Mouse (Mus musculus) bone marrow, adult 2 months (tissue): ENCODE measurements around the gene Erich6. TPM values are rescaled to one million over a fixed set of nuclear protein-coding genes. Genes with fewer than 3 reads are reported as not detected.

Source experiments
- H3K27ac ChIP-seq: fragments of 200-500 bp; 2 replicates; pipeline ENCODE4 v1.5.1; 2012; ENCODE audit warnings: low read depth, mild to moderate bottlenecking, control low read depth, inconsistent platforms, low read length; ENCODE audit not compliant: control insufficient read depth, poor library complexity, insufficient read depth
- H3K4me1 ChIP-seq: fragments of 200-500 bp; 2 replicates; pipeline ENCODE4 v1.6.1; 2011; ENCODE audit warnings: low read length; ENCODE audit not compliant: control insufficient read depth, insufficient read depth
- H3K4me3 ChIP-seq: fragments of 200-500 bp; replicated peaks from 2 replicates; pipeline ENCODE3; 2011; ENCODE audit warnings: mild to moderate bottlenecking, low read depth, low read length, control low read depth; ENCODE audit not compliant: control insufficient read depth
- CTCF ChIP-seq: fragments of 200-500 bp; IDR thresholded peaks from 2 replicates; pipeline ENCODE4 v1.5.1; 2011; ENCODE audit warnings: low read length, control low read depth; ENCODE audit not compliant: control insufficient read depth, insufficient read depth
- POLR2A ChIP-seq: fragments of 200-500 bp; IDR thresholded peaks from 2 replicates; pipeline ENCODE4 v1.6.1; 2011; ENCODE audit warnings: low read depth, mild to moderate bottlenecking, control low read depth, low read length, borderline replicate concordance; ENCODE audit not compliant: control insufficient read depth
- WGBS: fragments of 180-500 bp; shearing (Covaris S2); methylation state at CpG from one replicate; pipeline ENCODE4 v1.1.7; 2018; 5-methylcytosine and 5-hydroxymethylcytosine counted together
- polyA plus RNA-seq: library from polyadenylated mRNA; stranded (reverse); fragments of >200 nt; gene quantifications from 2 replicates; pipeline ENCODE4 v1.2.4, GENCODE M21; 2011; ENCODE audit warnings: low replicate concordance; ENCODE audit not compliant: missing spikeins, insufficient read depth, insufficient read length

Erich6 gene
- polyA plus RNA-seq, 1 experiment, result not detected

- no peak overlapping the region for H3K4me3 ChIP-seq
- 14% methylated on average over 2 of the region's 2 CpGs for WGBS
- H3K4me1 ChIP-seq, result no peaks in the 10 kb centered on the region; the same call in 1 of the 2 replicates
- no peak overlapping the region for H3K27ac ChIP-seq
- TF ChIP-seq POLR2A (no peak), CTCF (peak; percentile 81)
Measured at GRCm38 (mm10) chr3:58657356-58657755, 20.3 kb upstream of the Erich6 start.

- WGBS, result 51% methylated on average over 17 of the region's 17 CpGs
Measured at GRCm38 (mm10) chr3:58655362-58656130, 18.5 kb upstream of the Erich6 start.

GRCm38 (mm10) chr3:58653907-58654306, 16.9 kb upstream of the Erich6 start:
- no peak overlapping the region for H3K27ac ChIP-seq
- TF ChIP-seq CTCF (no peak), POLR2A (no peak)
- WGBS, result 48% methylated on average over 5 of the region's 5 CpGs
- H3K4me1 ChIP-seq, result no peaks in the 10 kb centered on the region; the same call in 1 of the 2 replicates
- H3K4me3 ChIP-seq, result no peak overlapping the region

More at GRCm38 (mm10) chr3:58655362-58656130, 18.5 kb upstream of the Erich6 start:
- Histone ChIP-seq H3K4me3 (no peak overlapping the region), H3K4me1 (no peaks in the 10 kb centered on the region; the same call in 1 of the 2 replicates), H3K27ac (no peak overlapping the region)
- peak; percentile 30; the same call in 1 of the 2 replicates for TF ChIP-seq CTCF
- no peak for TF ChIP-seq POLR2A

- TF ChIP-seq POLR2A (no peak), CTCF (no peak)
- H3K27ac ChIP-seq, result no peak overlapping the region
- H3K4me1 ChIP-seq, result no peaks in the 10 kb centered on the region; the same call in 1 of the 2 replicates
- no peak overlapping the region for H3K4me3 ChIP-seq
- 71% methylated on average over 4 of the region's 4 CpGs for WGBS
Measured at GRCm38 (mm10) chr3:58650328-58650727, 13.3 kb upstream of the Erich6 start.

- TF ChIP-seq POLR2A, result no peak
- no peak for TF ChIP-seq CTCF
- Histone ChIP-seq H3K4me1 (no peaks in the 10 kb centered on the region; the same call in 1 of the 2 replicates), H3K4me3 (no peak overlapping the region), H3K27ac (no peak overlapping the region)
- WGBS, result 74% methylated on average over 2 of the region's 2 CpGs
Measured at GRCm38 (mm10) chr3:58647179-58647578, 10.2 kb upstream of the Erich6 start.

GRCm38 (mm10) chr3:58646180-58646579, 9.2 kb upstream of the Erich6 start:
- TF ChIP-seq POLR2A (no peak), CTCF (no peak)
- no peaks in the 10 kb centered on the region; the same call in 1 of the 2 replicates for H3K4me1 ChIP-seq
- H3K4me3 ChIP-seq, result no peak overlapping the region
- no peak overlapping the region for H3K27ac ChIP-seq
- 77% methylated on average over 4 of the region's 4 CpGs for WGBS

GRCm38 (mm10) chr3:58631693-58632092, 5.3 kb downstream of the Erich6 start:
- Histone ChIP-seq H3K27ac (no peak overlapping the region), H3K4me1 (no peaks in the 10 kb centered on the region), H3K4me3 (no peak overlapping the region)
- TF ChIP-seq POLR2A (no peak), CTCF (no peak)
- WGBS, result 58% methylated on average over 2 of the region's 2 CpGs

- H3K4me1 ChIP-seq, result no peaks in the 10 kb centered on the region
- TF ChIP-seq POLR2A (no peak), CTCF (no peak)
- 77% methylated on average over 4 of the region's 4 CpGs for WGBS
- no peak overlapping the region for H3K4me3 ChIP-seq
- no peak overlapping the region for H3K27ac ChIP-seq
Measured at GRCm38 (mm10) chr3:58624981-58625380, 12.0 kb downstream of the Erich6 start.

GRCm38 (mm10) chr3:58622665-58623394, 14.2 kb downstream of the Erich6 start:
- TF ChIP-seq POLR2A, result no peak
- TF ChIP-seq CTCF, result no peak
- WGBS, result 70% methylated on average over 3 of the region's 3 CpGs
- Histone ChIP-seq H3K4me3 (no peak overlapping the region), H3K27ac (no peak overlapping the region), H3K4me1 (no peaks in the 10 kb centered on the region; the same call in 1 of the 2 replicates)
